23 mouse cellular contexts compared by ENCODE assay signal in the genomic region with DNA sequence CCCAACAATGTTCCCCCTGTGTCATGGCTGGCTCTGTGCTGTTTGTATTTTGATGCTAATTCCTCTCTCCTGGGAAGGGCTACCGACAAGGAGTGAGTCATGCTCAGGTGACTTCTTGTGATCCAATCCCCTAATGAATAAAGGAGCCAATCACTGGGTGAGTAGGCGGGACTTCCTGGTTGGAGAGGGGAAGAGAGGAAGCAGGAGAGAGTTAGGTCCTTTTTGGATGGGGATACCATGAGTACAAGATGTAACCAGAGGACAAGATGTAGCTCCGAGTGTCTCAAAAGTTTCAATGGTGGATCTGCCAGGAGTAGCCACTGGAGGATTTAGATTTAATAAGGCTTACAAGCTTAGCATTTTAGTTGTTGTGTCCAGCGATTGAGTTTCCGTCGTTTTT.
DNase-seq lines count a peak whose midpoint lies in the region; ATAC-seq and TF ChIP-seq lines count a peak whose summit lies in the region.
"Had no signal": no experiment of that assay in that cellular context is flagged by ENCODE, and none has a peak within 500 bp of the region (broad histone marks: within the 10 kb centered on the region; RNA-seq: fewer than 3 reads in every experiment).

No protein-coding gene starts in this region.

- 86% methylated on average over 6 of the region's 6 CpGs for WGBS in hindbrain, embryonic 10.5 days
- 89% methylated on average over 6 of the region's 6 CpGs for WGBS in kidney, embryonic 15.5 days

- no peak overlapping the region for H3K27ac ChIP-seq in hindbrain, embryonic 10.5 days
- H3K27ac ChIP-seq in kidney, embryonic 15.5 days, result no peak overlapping the region
- H3K27ac ChIP-seq: embryonic facial prominence, embryonic 13.5 days; forebrain, embryonic 12.5 days; heart, embryonic 13.5 days; hindbrain, embryonic 13.5 days; intestine, embryonic 15.5 days had no signal

- no peak for TF ChIP-seq CTCF in C2C12 (IDR thresholded peaks at IDR 0.05; ENCODE audit: control insufficient read depth, insufficient read depth, insufficient read length)

- DNase-seq in 3T3-L1 (ENCODE audit: low read depth, low spot score) (peak; percentile 70), ES-CJ7 (ENCODE audit: low read depth, low spot score) (peak; percentile 85), R1 (ENCODE audit: low read depth, low spot score) (peak; percentile 99), MN1 (ENCODE audit: low spot score) (no peak)
- DNase-seq in hindbrain, embryonic 10.5 days (ENCODE audit: low spot score), result no peak
- DNase-seq in heart, adult 8-10 months (ENCODE audit: low spot score), result no peak
- DNase-seq: adrenal gland, postnatal 14 days; cerebellum, adult 11-12 months; cerebellum, adult 9-10 months; cerebellum, postnatal 36 days; forebrain, postnatal 0 days; gastrocnemius, postnatal 14 days; heart, postnatal 4 days; kidney, adult 18-20 months had no signal

- H3K4me3 ChIP-seq in C2C12 (ENCODE audit: insufficient read depth, poor library complexity, severe bottlenecking), result no peak overlapping the region
- no peak overlapping the region for H3K4me3 ChIP-seq in hindbrain, embryonic 10.5 days
- no peak overlapping the region for H3K4me3 ChIP-seq in kidney, embryonic 15.5 days (replicated peaks)
- H3K4me3 ChIP-seq: embryonic facial prominence, embryonic 13.5 days; forebrain, embryonic 12.5 days; heart, embryonic 13.5 days; hindbrain, embryonic 13.5 days; intestine, embryonic 15.5 days had no signal

- H3K36me3 ChIP-seq in C2C12 (ENCODE audit: control insufficient read depth, insufficient read depth), result no peaks in the 10 kb centered on the region
- H3K36me3 ChIP-seq in hindbrain, embryonic 10.5 days, result no peaks in the 10 kb centered on the region
- H3K36me3 ChIP-seq in kidney, embryonic 15.5 days, result no peaks in the 10 kb centered on the region
- H3K36me3 ChIP-seq: embryonic facial prominence, embryonic 13.5 days; forebrain, embryonic 12.5 days; G1E; heart, embryonic 13.5 days; hindbrain, embryonic 13.5 days; intestine, embryonic 15.5 days had no signal

- no peak overlapping the region for H3K9ac ChIP-seq in kidney, embryonic 15.5 days
- H3K9ac ChIP-seq: embryonic facial prominence, embryonic 13.5 days; forebrain, embryonic 12.5 days; forebrain, postnatal 0 days; heart, embryonic 13.5 days; hindbrain, embryonic 13.5 days; intestine, embryonic 15.5 days had no signal

- no peaks in the 10 kb centered on the region for H3K79me2 ChIP-seq in C2C12 (ENCODE audit: control insufficient read depth, insufficient read depth)

- no peak overlapping the region for H3K4me2 ChIP-seq in kidney, embryonic 15.5 days
- H3K4me2 ChIP-seq: embryonic facial prominence, embryonic 13.5 days; forebrain, embryonic 12.5 days; heart, embryonic 13.5 days; hindbrain, embryonic 13.5 days; intestine, embryonic 15.5 days had no signal

- peaks cover 13% of the 10 kb centered on the region for H3K4me1 ChIP-seq in hindbrain, embryonic 10.5 days (replicated peaks)
- H3K4me1 ChIP-seq in kidney, embryonic 15.5 days, result peaks cover 7% of the 10 kb centered on the region
- H3K4me1 ChIP-seq: heart, embryonic 13.5 days; intestine, embryonic 15.5 days had no signal

- no peaks in the 10 kb centered on the region for H3K79me3 ChIP-seq in C2C12 (ENCODE audit: low read depth)

- no peak overlapping the region for H3ac ChIP-seq in C2C12 (ENCODE audit: control insufficient read depth, insufficient read length, low read depth)

- no peaks in the 10 kb centered on the region for H3K9me3 ChIP-seq in hindbrain, embryonic 10.5 days
- no peaks in the 10 kb centered on the region for H3K9me3 ChIP-seq in kidney, embryonic 15.5 days (replicated peaks)
- H3K9me3 ChIP-seq: embryonic facial prominence, embryonic 13.5 days; forebrain, embryonic 12.5 days; G1E; heart, embryonic 13.5 days; hindbrain, embryonic 13.5 days; intestine, embryonic 15.5 days had no signal

- H3K27me3 ChIP-seq in C2C12 (ENCODE audit: control insufficient read depth, insufficient read depth, insufficient read length), result no peaks in the 10 kb centered on the region
- no peaks in the 10 kb centered on the region for H3K27me3 ChIP-seq in hindbrain, embryonic 10.5 days (ENCODE audit: insufficient read depth, poor library complexity, severe bottlenecking)
- H3K27me3 ChIP-seq in kidney, embryonic 15.5 days, result no peaks in the 10 kb centered on the region
- H3K27me3 ChIP-seq: embryonic facial prominence, embryonic 13.5 days; forebrain, embryonic 12.5 days; heart, embryonic 13.5 days; hindbrain, embryonic 13.5 days; intestine, embryonic 15.5 days had no signal

- no peak for ATAC-seq in kidney, embryonic 15.5 days (replicated peaks; ENCODE audit: low FRiP score)
- ATAC-seq: activated CD4-positive, CD25-positive, alpha-beta regulatory T cell, adult 4 months; forebrain, postnatal 0 days; intestine, embryonic 15.5 days had no signal

TF ChIP-seq in C2C12, 6 proteins besides CTCF, POLR2A, EP300 and RAD21:
- no peak for TF ChIP-seq FOSL1 (IDR thresholded peaks at IDR 0.05; ENCODE audit: insufficient read depth, low read length, poor library complexity, severe bottlenecking)
- TF ChIP-seq USF1 (IDR thresholded peaks at IDR 0.05; ENCODE audit: low read depth), result peak; percentile 58

Comparison
In these comparisons a context has a peak if more than half of its experiments do, and no peak if none do; other contexts are left out.
1. DNase-seq: peak in 3T3-L1 (single experiment), ES-CJ7 (single experiment) and R1 (single experiment); none in MN1 (single experiment), hindbrain, embryonic 10.5 days (single experiment) and heart, adult 8-10 months (single experiment).